Mouse (Mus musculus) myocyte (in vitro differentiated cells): ENCODE data around the gene Trpv2. TPM values are rescaled to one million over a fixed set of nuclear protein-coding genes. Genes with fewer than 3 reads are reported as not detected.
"Not testable (repeated sequence)": the region's sequence is repeated elsewhere in the genome, so short reads cannot be mapped to it uniquely, and the experiment has no call there.

Experiments used
- H3K27me3 ChIP-seq: one replicate; pipeline ENCODE4 v1.6.1; 2011; ENCODE audit not compliant: control insufficient read depth, insufficient read depth, insufficient read length
- H3K36me3 ChIP-seq: one replicate; pipeline ENCODE4 v1.6.1; 2011; ENCODE audit not compliant: control insufficient read depth, insufficient read depth
- H3K4me2 ChIP-seq: one replicate; pipeline ENCODE4 v1.6.1; 2011; ENCODE audit warnings: low read depth, control low read depth
- H3K4me3 ChIP-seq: one replicate; pipeline ENCODE4 v1.5.1; 2011; ENCODE audit warnings: mild to moderate bottlenecking, control low read depth, moderate library complexity
- H3K79me2 ChIP-seq: one replicate; pipeline ENCODE4 v1.6.1; 2011; ENCODE audit not compliant: control insufficient read depth, insufficient read depth
- H3ac ChIP-seq: one replicate; pipeline ENCODE4 v1.6.1; 2011; ENCODE audit not compliant: control insufficient read depth, insufficient read length
- E2F4 ChIP-seq: IDR thresholded peaks from one replicate; pipeline ENCODE4 v1.6.1; 2011; ENCODE audit warnings: mild to moderate bottlenecking, control low read depth, moderate library complexity; ENCODE audit not compliant: insufficient read depth
- MAX ChIP-seq: IDR thresholded peaks from one replicate; pipeline ENCODE4 v1.6.1; 2011; ENCODE audit warnings: low read depth, mild to moderate bottlenecking, control low read depth
- MYOD1 ChIP-seq, 3 experiments: IDR thresholded peaks; one replicate each; pipeline ENCODE4 v1.6.1; 2011; ENCODE audit warnings: control low read depth in 2 of 3, low read depth in 2 of 3, mild to moderate bottlenecking in 2 of 3, moderate library complexity in 1 of 3; ENCODE audit not compliant: insufficient read length in 2 of 3, control insufficient read depth in 1 of 3
- MYOG ChIP-seq, 3 experiments: IDR thresholded peaks; one replicate each; pipeline ENCODE4 v1.6.1; 2011; ENCODE audit warnings: control low read depth in 2 of 3, low read depth in 2 of 3, mild to moderate bottlenecking in 2 of 3; ENCODE audit not compliant: insufficient read length in 2 of 3, control insufficient read depth in 1 of 3, insufficient read depth in 1 of 3
- POLR2A ChIP-seq: IDR thresholded peaks from one replicate; pipeline ENCODE4 v1.6.1; 2011; ENCODE audit warnings: low read depth, mild to moderate bottlenecking, control low read depth, moderate library complexity; ENCODE audit not compliant: insufficient read length
- POLR2AphosphoS2 ChIP-seq: IDR thresholded peaks from one replicate; pipeline ENCODE4 v1.6.1; 2011; ENCODE audit warnings: low read depth, control low read depth; ENCODE audit not compliant: insufficient read length
- REST ChIP-seq: IDR thresholded peaks from one replicate; pipeline ENCODE4 v1.6.1; 2011; ENCODE audit warnings: mild to moderate bottlenecking, control low read depth, moderate library complexity; ENCODE audit not compliant: insufficient read depth, insufficient read length
- SRF ChIP-seq: IDR thresholded peaks from one replicate; pipeline ENCODE4 v1.6.1; 2011; ENCODE audit warnings: low read depth; ENCODE audit not compliant: control insufficient read depth, insufficient read length
- TCF12 ChIP-seq: IDR thresholded peaks from one replicate; pipeline ENCODE4 v1.6.1; 2011; ENCODE audit warnings: mild to moderate bottlenecking, control low read depth; ENCODE audit not compliant: poor library complexity, insufficient read depth, severe bottlenecking
- TCF3 ChIP-seq: IDR thresholded peaks from one replicate; pipeline ENCODE4 v1.6.1; 2011; ENCODE audit warnings: low read depth, control low read depth; ENCODE audit not compliant: insufficient read length
- USF1 ChIP-seq: IDR thresholded peaks from one replicate; pipeline ENCODE4 v1.6.1; 2011; ENCODE audit warnings: low read depth, mild to moderate bottlenecking, control low read depth, moderate library complexity
- polyA plus RNA-seq: library from polyadenylated mRNA; unstranded; fragments of >200 nt; fragmentation: generic; extraction: Trizol; gene quantifications from one replicate; pipeline ENCODE4 v1.2.1, GENCODE M21; 2012; ENCODE audit warnings: missing spikeins

The Trpv2 gene
- polyA plus RNA-seq, 1 experiment: 5.4 TPM

DNA sequence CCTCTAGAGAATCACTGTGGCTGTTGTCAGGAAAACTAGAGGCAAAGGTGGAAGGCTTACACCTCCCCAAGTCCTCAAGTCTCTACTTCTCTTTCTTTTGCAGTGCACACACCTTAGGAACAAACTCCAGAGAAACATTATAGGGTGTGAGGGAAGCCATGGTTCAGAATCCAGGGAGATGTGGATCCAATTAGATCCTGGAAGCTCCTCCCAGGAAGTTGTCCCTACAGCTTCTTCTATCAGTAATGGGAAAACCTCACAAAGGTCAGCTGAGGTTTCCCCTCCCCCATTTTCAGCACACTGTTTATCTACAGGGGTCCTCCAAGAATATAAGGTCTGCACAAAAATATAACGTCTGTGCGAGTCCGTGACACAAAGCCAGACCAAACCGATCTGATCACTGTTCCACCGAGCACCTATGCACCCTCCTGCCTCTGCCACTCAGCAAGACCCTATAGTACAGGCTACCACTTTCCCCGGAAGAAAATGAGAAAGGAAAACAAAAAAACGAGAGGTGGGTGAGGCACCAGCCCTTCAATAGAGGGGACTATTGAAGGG, 72.8 kb downstream of the Trpv2 start:
- Histone ChIP-seq H3ac (no peak overlapping the region), H3K79me2 (peaks cover 13% of the 10 kb centered on the region), H3K4me2 (peak overlapping the region; percentile 73), H3K4me3 (peak overlapping the region; percentile 27), H3K27me3 (no peaks in the 10 kb centered on the region), H3K36me3 (no peaks in the 10 kb centered on the region)
- no peak for TF ChIP-seq POLR2AphosphoS2
- TF ChIP-seq MAX: no peak
- TF ChIP-seq USF1: no peak
- no peak for TF ChIP-seq TCF3
- no peak for TF ChIP-seq MYOD1 (IDR thresholded peaks at IDR 0.05; ENCODE audit: control insufficient read depth in 1 of 3, insufficient read length in 2 of 3, low read depth in 2 of 3)
- TF ChIP-seq MYOG (IDR thresholded peaks at IDR 0.05; ENCODE audit: control insufficient read depth in 1 of 3, insufficient read depth in 1 of 3, insufficient read length in 2 of 3, low read depth in 2 of 3): no peak
- TF ChIP-seq TCF12: no peak

DNA sequence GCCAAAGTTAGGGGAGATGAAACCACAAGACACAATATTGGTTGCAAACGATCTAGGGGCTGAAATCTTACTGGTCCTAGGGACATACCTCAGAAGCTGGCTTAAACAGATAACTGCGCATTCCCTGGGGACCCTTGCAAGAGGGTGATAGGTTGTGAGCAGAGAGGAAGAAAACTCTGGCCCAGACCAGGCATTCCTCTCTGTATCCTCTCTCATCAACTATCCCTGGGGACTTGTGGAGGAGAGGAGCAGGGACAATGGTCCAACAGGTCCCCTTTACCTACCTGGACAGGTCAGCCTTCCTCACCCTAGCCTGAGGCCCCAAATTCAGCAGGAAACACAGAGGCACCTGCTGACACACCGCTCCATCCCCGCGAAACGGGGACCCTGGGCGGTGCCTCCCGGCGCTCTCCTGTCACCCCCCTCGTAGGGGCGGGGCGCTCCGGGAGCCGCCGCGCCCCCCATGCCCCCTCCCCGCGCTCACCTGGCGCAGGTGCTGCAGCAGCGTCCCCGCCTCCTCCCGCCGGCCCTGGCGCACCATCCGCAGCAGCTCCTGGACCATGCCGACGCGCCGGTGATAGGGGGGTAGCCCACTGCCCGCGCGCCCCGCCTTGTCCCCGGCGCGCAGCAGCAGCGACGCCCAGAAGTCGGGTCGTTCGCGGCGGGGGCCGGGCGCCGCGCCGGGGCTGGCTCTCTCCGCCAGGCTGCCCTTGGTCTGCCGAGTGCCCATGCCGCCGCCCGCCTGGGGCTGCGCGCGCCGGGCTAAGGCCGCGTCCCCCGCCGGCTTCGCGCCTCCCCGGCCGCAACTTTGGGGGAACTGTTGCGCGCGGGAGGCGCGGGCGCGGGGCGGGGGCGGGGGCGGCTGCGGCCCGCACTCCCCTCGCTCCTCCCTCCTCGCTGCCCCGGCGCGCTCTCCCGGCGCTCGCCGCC, 73.6 kb downstream of the Trpv2 start, which contains the start of gene Lrrc75a:
Lrrc75a (minus strand) TSS at position 863 of the 930 bp plus-strand sequence.
- peak within 1 kb of the TSS; percentile 73 for H3K4me2 ChIP-seq
- H3K4me3 ChIP-seq: peak within 1 kb of the TSS; percentile 27
- no peaks in the 10 kb centered on the region for H3K36me3 ChIP-seq
- H3K79me2 ChIP-seq: peaks cover 13% of the 10 kb centered on the region
- no peak for TF ChIP-seq E2F4
- TF ChIP-seq REST: no peak
- no peak for TF ChIP-seq MYOD1 (IDR thresholded peaks at IDR 0.05; ENCODE audit: control insufficient read depth in 1 of 3, insufficient read length in 2 of 3, low read depth in 2 of 3)
- no peak for TF ChIP-seq SRF
- TF ChIP-seq POLR2A: peak; percentile 52
- H3K27me3 ChIP-seq: no peaks in the 10 kb centered on the region
- peak within 1 kb of the TSS; percentile 83 for H3ac ChIP-seq

DNA sequence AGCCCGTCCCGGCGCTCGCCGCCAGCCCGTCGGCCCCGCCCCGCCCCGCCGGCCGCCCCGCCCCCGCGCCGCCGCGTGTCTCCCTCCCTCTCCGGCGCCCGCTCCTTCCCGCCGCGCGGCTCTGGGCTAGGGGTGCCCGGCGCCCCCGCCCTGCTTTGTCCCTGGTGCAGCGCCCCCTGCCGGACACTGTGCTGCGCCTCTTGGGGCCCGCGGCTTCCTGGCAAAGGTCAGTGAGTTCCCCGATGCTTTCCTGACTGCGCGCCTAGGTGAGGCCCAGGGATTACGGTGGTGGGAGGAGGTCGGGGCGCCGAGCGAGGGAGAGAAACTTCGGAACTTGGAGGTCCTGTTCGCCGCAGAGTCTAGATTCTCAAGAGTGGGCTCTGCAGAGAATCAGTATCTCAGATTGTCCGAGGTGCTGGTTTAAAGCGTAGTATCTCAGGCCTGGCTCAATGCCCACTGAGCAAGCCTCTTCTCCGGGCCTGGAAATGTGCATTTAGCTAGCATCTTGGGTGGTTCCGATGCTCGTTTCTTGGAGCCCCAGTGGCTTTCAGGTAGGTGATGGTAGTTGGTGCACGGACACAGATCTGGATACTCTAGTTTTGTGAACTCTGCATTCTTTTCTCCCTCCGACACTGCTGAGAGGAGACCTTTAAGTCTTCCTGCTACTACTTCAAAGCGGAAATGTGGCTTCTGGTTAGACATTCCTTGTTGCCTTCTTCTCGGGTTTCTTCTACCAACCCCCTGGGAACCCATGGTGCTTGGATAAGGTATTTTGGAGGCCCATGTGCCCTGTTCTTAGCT, 74.5 kb downstream of the Trpv2 start, which contains the start of gene Mmgt2:
Mmgt2 (plus strand) TSS at position 74 of the 801 bp plus-strand sequence.
- Histone ChIP-seq H3ac (peak within 1 kb of the TSS; percentile 83), H3K79me2 (peaks cover 7% of the 10 kb centered on the region), H3K4me3 (peak within 1 kb of the TSS; percentile 27), H3K4me2 (peak within 1 kb of the TSS; percentile 73), H3K36me3 (no peaks in the 10 kb centered on the region), H3K27me3 (no peaks in the 10 kb centered on the region)
- no peak for TF ChIP-seq TCF3
- TF ChIP-seq E2F4: peak; percentile 49
- peak in 1 of 3 experiments; percentile 41 for TF ChIP-seq MYOG (IDR thresholded peaks at IDR 0.05; ENCODE audit: control insufficient read depth in 1 of 3, insufficient read depth in 1 of 3, insufficient read length in 2 of 3, low read depth in 2 of 3)
- no peak for TF ChIP-seq POLR2A

DNA sequence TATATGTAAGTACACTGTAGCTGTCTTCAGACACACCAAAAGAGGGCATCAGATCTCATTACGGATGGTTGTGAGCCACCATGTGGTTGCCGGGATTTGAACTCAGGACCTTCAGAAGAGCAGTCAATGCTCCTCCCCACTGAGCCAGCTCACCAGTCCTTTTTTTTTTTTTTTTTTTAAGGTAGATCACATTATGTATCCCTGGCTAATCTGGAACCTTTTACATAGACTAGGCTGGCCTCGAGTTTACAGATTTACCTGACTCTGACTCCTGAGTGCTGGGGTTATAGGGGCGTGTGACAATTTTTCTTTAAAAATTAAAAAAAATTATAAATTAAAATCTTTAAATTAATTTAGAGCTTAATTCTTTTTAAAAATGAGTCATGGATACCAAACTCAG, 75.5 kb downstream of the Trpv2 start:
- H3K27me3 ChIP-seq, H3K36me3 ChIP-seq: not testable (repeated sequence)
- H3K4me3 ChIP-seq: peak overlapping the region; percentile 27

More for the DNA sequence above, 75.5 kb downstream of the Trpv2 start:
- H3K79me2 ChIP-seq, H3ac ChIP-seq: not testable (repeated sequence)
- H3K4me2 ChIP-seq: peak overlapping the region; percentile 69

Other genes starting within 250 kb of the Trpv2 start
- gene Pigl, start 116.0 kb upstream of the Trpv2 start, polyA plus RNA-seq: 3.7 TPM
- 41.0 TPM for gene Ncor1, start 115.9 kb upstream of the Trpv2 start, polyA plus RNA-seq
- 11.1 TPM for gene Cenpv, start 35.2 kb upstream of the Trpv2 start, polyA plus RNA-seq
- gene Ubb, start 23.3 kb upstream of the Trpv2 start, polyA plus RNA-seq: 2,028 TPM
- gene Lrrc75a, start 74.0 kb downstream of the Trpv2 start, polyA plus RNA-seq: 19.5 TPM
- 29.2 TPM for gene Mmgt2, start 74.2 kb downstream of the Trpv2 start, polyA plus RNA-seq
- 0.90 TPM for gene Zfp287, start 157.4 kb downstream of the Trpv2 start, polyA plus RNA-seq
- not detected for gene Gm10428, start 178.6 kb downstream of the Trpv2 start, polyA plus RNA-seq
- not detected for gene Zfp286, start 215.0 kb downstream of the Trpv2 start, polyA plus RNA-seq
- 16.9 TPM for gene Trim16, start 245.7 kb downstream of the Trpv2 start, polyA plus RNA-seq